Mouse (Mus musculus) liver, embryonic 16.5 days (tissue): ENCODE measurements around the gene Pih1d3. TPM values are rescaled to one million over a fixed set of nuclear protein-coding genes. Genes with fewer than 3 reads are reported as not detected.

Experiments used
- ATAC-seq: fragments of 200-750 bp; cut with Nextera tagmentation; 2 replicates; pipeline ENCODE4 v1.8.0; 2017; ENCODE audit warnings: low read depth, mild to moderate bottlenecking, moderate number of reproducible peaks, moderate library complexity
- H3K27ac ChIP-seq: fragments of 300-500 bp; sonication (generic); 2 replicates; pipeline ENCODE4 v1.5.1; 2014; ENCODE audit warnings: mild to moderate bottlenecking, low read length
- H3K27me3 ChIP-seq: fragments of 300-500 bp; sonication (generic); 2 replicates; pipeline ENCODE4 v1.6.1; 2014; ENCODE audit warnings: low read depth, low read length, mixed read lengths; ENCODE audit not compliant: control insufficient read depth, insufficient read depth
- H3K36me3 ChIP-seq: fragments of 300-500 bp; sonication (generic); 2 replicates; pipeline ENCODE4 v1.6.1; 2014; ENCODE audit warnings: mild to moderate bottlenecking; ENCODE audit not compliant: control insufficient read depth, insufficient read depth
- H3K4me1 ChIP-seq: fragments of 300-500 bp; sonication (generic); 2 replicates; pipeline ENCODE4 v1.6.1; 2014; ENCODE audit warnings: low read depth, low read length, mixed read lengths; ENCODE audit not compliant: control insufficient read depth
- H3K4me2 ChIP-seq: fragments of 300-500 bp; sonication (generic); 2 replicates; pipeline ENCODE4 v1.6.1; 2014; ENCODE audit warnings: low read depth, low read length, mixed read lengths
- H3K4me3 ChIP-seq: fragments of 300-500 bp; sonication (generic); 2 replicates; pipeline ENCODE4 v1.5.1; 2014; ENCODE audit warnings: low read depth, mild to moderate bottlenecking, low read length
- H3K9ac ChIP-seq: fragments of 300-500 bp; sonication (generic); 2 replicates; pipeline ENCODE4 v1.6.1; 2014; ENCODE audit warnings: low read depth, low read length
- H3K9me3 ChIP-seq: fragments of 300-500 bp; sonication (generic); replicated peaks from 2 replicates; pipeline ENCODE4 v1.6.1; 2016; ENCODE audit warnings: low read length; ENCODE audit not compliant: control insufficient read depth
- WGBS: fragments of 180-500 bp; shearing (Covaris S2); extraction: QIAGEN DNeasy Blood & Tissue Kit; methylation state at CpG from one replicate; pipeline ENCODE4 v1.1.7; 2014; ENCODE audit not compliant: insufficient replicate concordance; 5-methylcytosine and 5-hydroxymethylcytosine counted together
- polyA plus RNA-seq: library from polyadenylated mRNA; unstranded; fragments of >200 nt; fragmentation: Nextera tagmentation; extraction: Ambion mirVana; gene quantifications from 2 replicates; pipeline ENCODE4 v1.2.1, GENCODE M21; 2015

Gene Pih1d3
- not detected in 2 replicates for polyA plus RNA-seq

- WGBS = 45% methylated on average over 7 of the region's 7 CpGs
- Histone ChIP-seq H3K9ac (no peak within 1 kb of the TSS), H3K27ac (no peak within 1 kb of the TSS), H3K4me2 (no peak within 1 kb of the TSS), H3K36me3 (no peaks in the 10 kb centered on the region), H3K9me3 (no peaks in the 10 kb centered on the region), H3K4me3 (no peak within 1 kb of the TSS), H3K4me1 (no peaks in the 10 kb centered on the region), H3K27me3 (no peaks in the 10 kb centered on the region)
- no peak for ATAC-seq
These were observed at the start of gene Pih1d3, which contains the start of gene 4931428L18Rik for GRCm38 (mm10) chr1:31222564-31222963. Gene Pih1d3, plus strand, starts transcription at chr1:31222838. Gene 4931428L18Rik, minus strand, starts transcription at chr1:31222684.

GRCm38 (mm10) chr1:31175401-31175800 lies 47.2 kb upstream of the Pih1d3 start:
- ATAC-seq = no peak
- Histone ChIP-seq H3K4me2 (no peak overlapping the region), H3K27ac (no peak overlapping the region), H3K27me3 (no peaks in the 10 kb centered on the region), H3K4me1 (no peaks in the 10 kb centered on the region), H3K36me3 (no peaks in the 10 kb centered on the region), H3K9ac (no peak overlapping the region), H3K9me3 (no peaks in the 10 kb centered on the region), H3K4me3 (no peak overlapping the region)
- WGBS = 46% methylated on average over 3 of the region's 3 CpGs

- H3K4me1 ChIP-seq = no peaks in the 10 kb centered on the region
- H3K4me2 ChIP-seq = no peak within 1 kb of the TSS
- no peaks in the 10 kb centered on the region for H3K36me3 ChIP-seq
- no peak within 1 kb of the TSS for H3K27ac ChIP-seq
- ATAC-seq = no peak
- H3K4me3 ChIP-seq = no peak within 1 kb of the TSS
- 44% methylated on average over 5 of the region's 5 CpGs for WGBS
- no peak within 1 kb of the TSS for H3K9ac ChIP-seq
- no peaks in the 10 kb centered on the region for H3K27me3 ChIP-seq
- no peaks in the 10 kb centered on the region for H3K9me3 ChIP-seq
These were observed 46.5 kb upstream of the Pih1d3 start, which contains the start of gene Lgsn for GRCm38 (mm10) chr1:31176101-31176500. Gene Lgsn, plus strand, starts transcription at chr1:31176401.

- Histone ChIP-seq H3K4me2 (no peak overlapping the region), H3K4me3 (no peak overlapping the region), H3K9ac (no peak overlapping the region), H3K9me3 (no peaks in the 10 kb centered on the region), H3K4me1 (no peaks in the 10 kb centered on the region), H3K27me3 (no peaks in the 10 kb centered on the region), H3K36me3 (no peaks in the 10 kb centered on the region), H3K27ac (no peak overlapping the region)
- no peak for ATAC-seq
- 59% methylated on average over 1 of the region's 1 CpGs for WGBS
These were observed 44.4 kb upstream of the Pih1d3 start for GRCm38 (mm10) chr1:31178264-31178663.

GRCm38 (mm10) chr1:31190237-31190866 lies 32.3 kb upstream of the Pih1d3 start:
- no peak overlapping the region for H3K9ac ChIP-seq
- H3K27ac ChIP-seq = no peak overlapping the region
- WGBS = 61% methylated on average over 10 of the region's 10 CpGs
- H3K9me3 ChIP-seq = no peaks in the 10 kb centered on the region
- H3K27me3 ChIP-seq = no peaks in the 10 kb centered on the region
- no peak overlapping the region for H3K4me2 ChIP-seq
- ATAC-seq = no peak
- H3K4me3 ChIP-seq = no peak overlapping the region
- H3K4me1 ChIP-seq = no peaks in the 10 kb centered on the region
- H3K36me3 ChIP-seq = no peaks in the 10 kb centered on the region

GRCm38 (mm10) chr1:31195633-31196032 lies 27.0 kb upstream of the Pih1d3 start:
- Histone ChIP-seq H3K27ac (no peak overlapping the region), H3K36me3 (no peaks in the 10 kb centered on the region), H3K4me2 (no peak overlapping the region), H3K9ac (no peak overlapping the region), H3K27me3 (no peaks in the 10 kb centered on the region), H3K4me1 (no peaks in the 10 kb centered on the region), H3K4me3 (no peak overlapping the region), H3K9me3 (no peaks in the 10 kb centered on the region)
- WGBS = 56% methylated on average over 1 of the region's 1 CpGs
- no peak for ATAC-seq

GRCm38 (mm10) chr1:31196959-31197358 lies 25.7 kb upstream of the Pih1d3 start:
- no peak overlapping the region for H3K27ac ChIP-seq
- H3K9me3 ChIP-seq = no peaks in the 10 kb centered on the region
- WGBS = 68% methylated on average over 3 of the region's 3 CpGs
- no peaks in the 10 kb centered on the region for H3K36me3 ChIP-seq
- H3K4me2 ChIP-seq = no peak overlapping the region
- ATAC-seq = no peak
- no peaks in the 10 kb centered on the region for H3K27me3 ChIP-seq
- no peak overlapping the region for H3K4me3 ChIP-seq
- no peaks in the 10 kb centered on the region for H3K4me1 ChIP-seq
- H3K9ac ChIP-seq = no peak overlapping the region

- Histone ChIP-seq H3K9ac (no peak overlapping the region), H3K36me3 (no peaks in the 10 kb centered on the region), H3K4me2 (no peak overlapping the region), H3K9me3 (no peaks in the 10 kb centered on the region), H3K27me3 (no peaks in the 10 kb centered on the region), H3K27ac (no peak overlapping the region), H3K4me3 (no peak overlapping the region), H3K4me1 (no peaks in the 10 kb centered on the region)
- 68% methylated on average over 10 of the region's 10 CpGs for WGBS
- ATAC-seq = no peak
These were observed 18.9 kb upstream of the Pih1d3 start for GRCm38 (mm10) chr1:31203771-31204170.

- H3K4me2 ChIP-seq = no peak overlapping the region
- ATAC-seq = no peak
- no peak overlapping the region for H3K4me3 ChIP-seq
- H3K36me3 ChIP-seq = no peaks in the 10 kb centered on the region
- no peaks in the 10 kb centered on the region for H3K4me1 ChIP-seq
- no peaks in the 10 kb centered on the region for H3K27me3 ChIP-seq
- 59% methylated on average over 7 of the region's 7 CpGs for WGBS
- no peak overlapping the region for H3K27ac ChIP-seq
- no peak overlapping the region for H3K9ac ChIP-seq
- no peaks in the 10 kb centered on the region for H3K9me3 ChIP-seq
These were observed 17.3 kb upstream of the Pih1d3 start for GRCm38 (mm10) chr1:31205346-31205745.
